Mouse (Mus musculus) embryonic fibroblast, embryonic 13.5 days (primary cell): Measurements from ENCODE around the gene Hivep3. TPM values are rescaled to one million over a fixed set of nuclear protein-coding genes. Genes with fewer than 3 reads are reported as not detected.
A peak's percentile ranks its signal among the peaks of the same experiment; 100 is the strongest.

Experiments used
- H3K27ac ChIP-seq: 2 replicates; pipeline ENCODE4 v1.5.1; 2012; ENCODE audit warnings: low read length, control low read depth, inconsistent platforms; ENCODE audit not compliant: insufficient read depth
- H3K4me1 ChIP-seq: 2 replicates; pipeline ENCODE4 v1.6.1; 2011; ENCODE audit warnings: low read length; ENCODE audit not compliant: control insufficient read depth, insufficient read depth
- H3K4me3 ChIP-seq: 2 replicates; pipeline ENCODE4 v1.5.1; 2011; ENCODE audit warnings: mild to moderate bottlenecking, control low read depth, low read length; ENCODE audit not compliant: insufficient read depth
- CTCF ChIP-seq: IDR thresholded peaks from 2 replicates; pipeline ENCODE4 v1.5.1; 2011; ENCODE audit warnings: mild to moderate bottlenecking, control low read depth, low read length, moderate library complexity, borderline replicate concordance; ENCODE audit not compliant: insufficient read depth
- POLR2A ChIP-seq: IDR thresholded peaks from 2 replicates; pipeline ENCODE4 v1.6.1; 2011; ENCODE audit warnings: low read depth, mild to moderate bottlenecking, control low read depth, low read length, moderate library complexity
- polyA plus RNA-seq: library from polyadenylated mRNA; stranded (reverse); fragments of >200 nt; gene quantifications from 2 replicates; pipeline ENCODE4 v1.2.4, GENCODE M21; 2011; ENCODE audit warnings: low read depth; ENCODE audit not compliant: missing spikeins, insufficient read length

Gene Hivep3
- polyA plus RNA-seq, 1 experiment, result 3.8 TPM

DNA sequence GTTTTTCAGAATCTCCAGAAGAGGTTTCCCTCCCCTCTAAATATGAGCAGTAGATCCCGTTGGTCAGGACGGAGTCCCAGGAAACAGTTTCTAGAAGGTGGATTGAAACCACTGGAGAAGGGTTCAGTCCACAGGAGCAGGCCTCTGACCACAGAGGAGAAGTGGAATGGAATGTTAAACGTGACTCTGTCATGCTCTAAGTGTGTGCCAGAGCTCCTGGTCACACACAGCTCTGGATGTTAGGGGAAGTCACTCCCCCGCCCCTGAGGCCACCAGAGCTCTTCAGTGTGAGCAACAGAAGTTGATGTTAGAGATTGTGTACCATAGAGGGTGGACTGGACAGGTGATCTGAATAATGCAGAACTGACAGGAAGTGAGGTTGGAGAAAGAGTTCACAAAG is 258.2 kb downstream of the Hivep3 start:
- Histone ChIP-seq H3K4me1 (peaks cover 3% of the 10 kb centered on the region; the same call in 1 of the 2 replicates), H3K27ac (no peak overlapping the region), H3K4me3 (no peak overlapping the region)
- TF ChIP-seq POLR2A (no peak), CTCF (no peak)

DNA sequence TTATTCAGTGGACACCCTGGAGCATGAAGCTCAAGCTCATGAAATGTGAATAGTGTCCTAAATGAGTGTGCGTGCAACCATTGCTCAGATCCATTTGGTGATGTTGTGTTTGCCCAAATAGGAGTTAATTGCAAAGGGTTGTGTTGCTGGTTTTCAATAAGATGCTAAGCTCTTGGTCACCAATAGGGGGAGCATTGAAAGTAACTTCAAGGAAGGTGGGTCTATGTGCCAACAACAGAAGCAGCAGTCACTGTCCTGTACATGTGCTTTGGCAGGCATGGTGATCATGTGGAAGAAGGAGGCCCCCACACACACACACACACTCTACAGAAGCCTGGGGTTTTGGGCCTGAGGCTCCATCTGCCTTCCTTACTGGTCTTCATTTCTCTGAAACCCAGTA is 262.8 kb downstream of the Hivep3 start:
- TF ChIP-seq CTCF (no peak), POLR2A (no peak)
- H3K27ac ChIP-seq, result no peak overlapping the region
- no peak overlapping the region for H3K4me3 ChIP-seq
- H3K4me1 ChIP-seq, result no peaks in the 10 kb centered on the region

DNA sequence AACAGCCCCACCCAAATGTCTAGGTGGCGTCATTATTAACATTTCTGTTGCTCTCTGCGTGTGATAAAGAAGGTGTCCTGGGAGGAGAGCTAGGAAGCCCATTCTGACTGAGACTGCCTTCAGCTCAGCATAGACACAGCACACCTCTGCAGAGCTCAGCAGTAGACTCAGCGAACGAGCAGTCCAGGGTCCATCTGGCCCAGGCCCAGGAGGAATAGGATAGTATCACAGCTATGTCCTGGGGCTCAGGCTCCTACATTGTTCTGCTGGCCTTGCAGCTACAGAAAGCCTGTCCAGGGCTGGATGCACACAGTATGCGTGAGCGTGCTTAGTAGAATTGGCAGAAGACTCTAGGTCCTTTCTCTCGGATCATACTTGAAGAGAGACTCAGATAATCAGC is 263.8 kb downstream of the Hivep3 start:
- Histone ChIP-seq H3K4me1 (no peaks in the 10 kb centered on the region), H3K4me3 (no peak overlapping the region), H3K27ac (no peak overlapping the region)
- no peak for TF ChIP-seq POLR2A
- TF ChIP-seq CTCF, result no peak

DNA sequence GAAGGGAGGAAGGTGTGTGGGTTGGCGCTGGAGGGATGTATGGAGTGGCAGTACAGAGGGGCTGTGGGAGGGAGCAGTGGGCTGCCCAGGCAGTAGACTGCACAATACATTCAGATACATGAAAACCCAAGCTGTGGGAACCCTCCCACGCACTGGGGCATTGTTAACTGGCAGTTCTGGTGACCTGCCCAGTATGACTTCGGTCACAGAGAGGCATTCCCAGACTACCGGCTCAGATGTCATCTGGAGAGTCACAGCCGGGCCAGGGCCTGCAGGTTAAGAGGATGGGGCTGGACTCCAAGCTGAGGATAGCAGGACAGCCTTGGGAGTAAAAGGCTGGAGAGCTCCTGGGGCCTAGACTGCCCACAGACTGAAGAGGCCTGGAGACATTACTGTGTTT is 265.3 kb downstream of the Hivep3 start:
- Histone ChIP-seq H3K4me3 (no peak overlapping the region), H3K27ac (no peak overlapping the region), H3K4me1 (no peaks in the 10 kb centered on the region)
- TF ChIP-seq CTCF (no peak), POLR2A (no peak)

DNA sequence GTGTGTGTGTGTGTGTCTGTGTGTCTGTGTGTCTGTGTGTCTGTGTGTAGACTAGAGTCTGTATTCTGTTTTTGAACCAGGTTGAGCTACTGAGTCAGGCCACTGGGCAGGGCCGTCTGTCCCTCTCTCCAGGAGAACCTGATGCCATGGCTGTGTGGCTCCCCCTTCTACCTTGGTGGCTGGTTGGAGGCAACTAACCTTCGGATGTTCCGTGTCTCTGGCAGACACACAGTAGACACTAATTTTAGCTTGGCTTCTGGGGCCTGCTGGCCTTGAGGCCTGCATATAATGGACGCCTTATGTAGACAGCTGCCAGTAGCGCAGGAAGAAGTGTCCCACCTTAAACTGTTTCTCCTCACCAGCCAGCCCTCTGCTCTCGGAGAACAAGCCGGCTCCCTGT is 267.3 kb downstream of the Hivep3 start:
- Histone ChIP-seq H3K4me1 (no peaks in the 10 kb centered on the region), H3K4me3 (no peak overlapping the region), H3K27ac (no peak overlapping the region)
- TF ChIP-seq POLR2A, result no peak
- TF ChIP-seq CTCF, result no peak

DNA sequence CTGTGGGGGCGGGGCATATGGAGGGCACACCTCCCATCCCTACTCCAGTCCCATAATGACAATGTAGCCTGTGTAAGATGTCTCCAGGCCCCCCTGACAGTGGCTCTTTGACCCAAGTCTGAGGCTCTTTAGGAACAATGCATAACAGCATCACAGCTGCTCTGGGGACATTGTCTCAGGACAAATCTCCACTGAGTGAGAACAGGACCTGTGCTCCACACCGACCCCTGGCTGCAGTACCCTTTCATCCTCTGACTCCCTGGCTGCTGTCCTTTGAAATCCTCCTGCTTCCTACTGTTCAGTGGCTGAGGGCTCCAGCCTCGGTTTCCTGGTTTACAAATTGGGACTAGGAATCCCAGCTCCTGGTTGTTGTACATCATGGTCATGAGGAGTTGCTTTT is 269.4 kb downstream of the Hivep3 start:
- Histone ChIP-seq H3K27ac (no peak overlapping the region), H3K4me1 (no peaks in the 10 kb centered on the region), H3K4me3 (no peak overlapping the region)
- TF ChIP-seq CTCF, result peak; percentile 21; the same call in 1 of the 2 replicates
- TF ChIP-seq POLR2A, result no peak

DNA sequence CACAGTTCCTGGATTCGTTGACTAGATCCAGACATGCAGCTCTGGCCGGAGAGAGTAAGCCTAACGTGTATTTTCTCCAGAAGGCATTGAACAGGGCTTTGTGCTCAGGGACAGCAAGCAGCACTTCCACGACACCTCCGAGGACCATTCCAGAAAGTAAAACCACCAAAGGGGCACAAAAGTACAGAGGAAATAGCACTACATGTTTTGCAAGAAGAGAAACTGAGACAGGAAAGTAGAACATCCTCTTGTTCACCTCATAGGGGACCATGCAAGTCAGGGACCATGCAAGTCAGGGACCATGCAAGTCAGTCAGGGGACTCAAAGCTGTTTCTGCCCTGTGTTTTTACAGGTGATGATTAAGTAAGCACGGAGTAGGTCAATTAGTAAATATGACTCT is 272.5 kb downstream of the Hivep3 start:
- no peak overlapping the region for H3K4me3 ChIP-seq
- no peak overlapping the region for H3K27ac ChIP-seq
- no peaks in the 10 kb centered on the region for H3K4me1 ChIP-seq
- TF ChIP-seq POLR2A (no peak), CTCF (no peak)

DNA sequence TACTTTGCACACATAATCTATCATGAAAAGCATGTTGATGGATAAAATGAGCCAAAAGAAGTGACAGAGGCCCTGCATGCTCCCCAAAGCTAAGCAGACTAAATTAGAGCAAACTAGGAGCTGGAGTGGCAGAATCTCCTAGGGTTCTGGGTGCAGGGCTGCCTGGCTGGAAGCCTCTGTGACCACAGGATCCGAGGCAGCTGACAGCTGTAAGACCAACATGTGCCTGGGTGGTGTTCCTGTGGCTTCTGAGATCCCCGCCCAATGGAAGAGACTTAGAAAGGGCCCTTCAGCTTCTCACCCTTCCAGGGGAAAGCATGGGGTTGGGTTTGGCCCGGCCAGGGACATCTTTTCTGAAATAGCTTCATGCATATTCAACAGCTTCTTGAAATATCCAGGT is 274.3 kb downstream of the Hivep3 start:
- H3K4me3 ChIP-seq, result no peak overlapping the region
- H3K4me1 ChIP-seq, result no peaks in the 10 kb centered on the region
- H3K27ac ChIP-seq, result no peak overlapping the region
- TF ChIP-seq POLR2A (no peak), CTCF (no peak)

DNA sequence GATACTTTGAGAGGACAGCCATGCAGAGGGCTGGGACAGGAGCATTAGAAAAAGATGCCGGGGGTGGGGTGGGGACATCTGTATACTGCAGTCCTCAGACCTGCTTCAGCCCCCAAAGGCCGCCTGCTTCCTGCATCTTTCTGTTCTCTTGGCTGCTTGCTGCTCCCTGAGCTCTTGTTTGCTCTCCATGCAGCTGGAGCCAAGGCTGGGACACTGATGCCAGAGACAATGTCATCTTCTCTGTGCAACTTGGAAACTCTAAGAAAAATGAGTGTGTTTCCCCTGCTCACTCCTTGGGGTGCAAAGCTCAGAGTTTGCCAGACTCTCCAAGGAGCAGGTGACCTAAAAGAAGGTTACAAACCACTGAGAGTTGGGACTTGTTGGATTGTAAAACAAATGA is 275.6 kb downstream of the Hivep3 start:
- TF ChIP-seq POLR2A, result no peak
- TF ChIP-seq CTCF, result no peak
- no peak overlapping the region for H3K4me3 ChIP-seq
- H3K4me1 ChIP-seq, result no peaks in the 10 kb centered on the region
- no peak overlapping the region for H3K27ac ChIP-seq

DNA sequence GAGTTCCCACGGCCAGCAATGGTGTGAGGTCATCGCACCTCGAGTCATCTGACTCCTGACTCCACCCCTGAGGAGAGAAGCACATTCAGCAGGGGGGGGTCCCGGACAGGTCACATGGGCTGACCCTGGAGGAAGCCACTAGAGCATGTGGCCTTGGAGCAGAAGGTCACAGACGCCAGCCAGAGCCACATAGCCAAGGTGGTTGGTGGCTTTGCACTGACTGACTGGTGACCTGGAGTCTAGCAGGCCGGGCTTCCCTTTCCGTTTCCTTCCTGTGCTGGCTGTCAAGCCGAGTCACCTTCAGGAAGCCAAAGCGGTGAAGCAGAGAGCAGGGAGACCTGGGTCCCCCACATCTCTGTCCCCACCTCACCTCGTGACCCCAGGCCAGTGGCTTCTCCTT is 278.2 kb downstream of the Hivep3 start:
- Histone ChIP-seq H3K4me1 (no peaks in the 10 kb centered on the region), H3K27ac (no peak overlapping the region), H3K4me3 (no peak overlapping the region)
- TF ChIP-seq CTCF (no peak), POLR2A (no peak)

DNA sequence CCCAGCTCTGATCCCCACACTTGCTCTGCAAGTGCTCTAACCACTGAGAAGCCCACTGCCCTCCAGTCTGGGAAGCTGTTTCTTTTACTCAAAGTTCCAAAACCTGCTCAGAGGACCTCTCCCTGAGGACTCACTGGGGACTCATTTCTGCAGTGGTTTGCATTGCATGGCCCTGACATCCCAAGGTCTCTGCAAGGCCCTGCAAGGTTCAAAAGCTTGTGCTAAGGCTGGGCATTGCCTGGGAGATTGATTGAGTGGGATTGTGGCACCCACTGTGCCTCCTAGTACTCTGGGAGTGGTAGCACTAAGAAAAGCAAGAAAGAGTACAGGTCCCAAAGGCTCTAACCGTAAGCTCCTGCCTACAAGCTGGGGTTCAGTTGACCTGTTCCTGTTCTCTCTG is 279.3 kb downstream of the Hivep3 start:
- no peak for TF ChIP-seq CTCF
- TF ChIP-seq POLR2A, result no peak
- Histone ChIP-seq H3K4me3 (no peak overlapping the region), H3K4me1 (no peaks in the 10 kb centered on the region), H3K27ac (no peak overlapping the region)

DNA sequence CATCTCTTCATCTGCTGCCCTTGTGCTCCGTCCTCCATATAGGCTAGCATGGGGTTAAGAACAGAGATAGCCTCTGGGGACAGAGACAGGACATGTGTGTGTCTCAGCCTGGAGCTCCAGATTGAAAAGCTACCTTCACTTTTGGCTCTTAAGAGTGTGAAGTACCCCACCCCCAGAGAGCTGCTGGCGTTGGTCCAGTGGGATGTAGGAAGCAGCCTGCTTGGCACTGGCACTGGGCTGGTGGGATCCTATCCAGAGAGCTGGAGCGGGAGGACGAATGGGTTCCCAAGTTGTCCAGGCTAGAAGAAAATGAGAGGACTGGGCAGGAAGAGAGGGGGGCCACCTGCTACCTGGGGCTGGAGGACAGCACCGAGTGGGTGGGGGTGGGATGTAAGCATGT is 284.8 kb downstream of the Hivep3 start:
- TF ChIP-seq CTCF, result no peak
- no peak for TF ChIP-seq POLR2A

More for the DNA sequence above, 284.8 kb downstream of the Hivep3 start:
- Histone ChIP-seq H3K4me3 (no peak overlapping the region), H3K4me1 (no peaks in the 10 kb centered on the region), H3K27ac (no peak overlapping the region)
